Mouse (Mus musculus): ENCODE data around the gene Thy1.

GRCm38 (mm10) chr9:44058606-44059005, 15.4 kb downstream of the Thy1 start:
- TF ChIP-seq KAT2A (conservative IDR thresholded peaks at IDR 0.05; ENCODE audit: low read depth, low read length) (no peak), POLR2A (IDR thresholded peaks at IDR 0.05; ENCODE audit: control insufficient read depth in 1 of 2, insufficient read depth in 1 of 2, low read depth in 1 of 2, low read length in 2 of 2, poor library complexity in 1 of 2) (no peak), ZNF384 (IDR thresholded peaks at IDR 0.05; ENCODE audit: low read depth, low read length) (no peak), MAFK (IDR thresholded peaks at IDR 0.05; ENCODE audit: borderline replicate concordance, low read depth, low read length) (no peak), CTCF (IDR thresholded peaks at IDR 0.05 in 2 of 3, conservative IDR thresholded peaks at IDR 0.05 in 1 of 3; ENCODE audit: control insufficient read depth in 1 of 3, insufficient read depth in 1 of 3, low read depth in 2 of 3, low read length in 3 of 3, poor library complexity in 1 of 3, severe bottlenecking in 1 of 3) (no peak), USF1 (IDR thresholded peaks at IDR 0.05; ENCODE audit: low read depth, low read length) (no peak), RAD21 (IDR thresholded peaks at IDR 0.05; ENCODE audit: low read depth, low read length) (no peak)
